Mouse (Mus musculus) urinary bladder, postnatal 10 days (tissue): ENCODE results near the gene Med10.
A peak's percentile ranks its signal among the peaks of the same experiment; 100 is the strongest.

Experiments
- DNase-seq: peaks from one replicate; pipeline ENCODE4 v3.0.0; 2022; ENCODE audit warnings: low spot score

Gene Med10

DNA sequence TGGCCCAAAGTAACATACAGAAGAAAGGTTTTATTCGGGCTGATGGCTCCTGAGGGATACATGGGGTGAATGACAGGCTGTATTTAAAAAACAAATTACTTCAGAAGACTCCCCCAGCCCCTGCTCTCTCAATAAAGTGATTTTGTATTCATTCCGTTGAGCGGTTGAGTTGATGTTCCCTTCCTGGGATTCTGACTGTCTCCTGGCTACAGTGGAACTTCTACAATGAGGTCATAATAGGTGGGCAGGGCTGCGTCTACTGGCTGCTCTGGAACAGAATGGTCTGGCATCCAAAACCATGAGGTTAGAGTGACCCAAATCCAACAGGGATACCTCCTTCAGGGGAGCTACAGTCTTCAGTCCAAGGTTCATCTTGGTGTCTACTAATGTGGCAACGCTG lies at the start of gene Med10:
Gene Med10 (plus strand): TSS at position 301 of the 400 bp plus-strand sequence.
- no peak for DNase-seq

DNA sequence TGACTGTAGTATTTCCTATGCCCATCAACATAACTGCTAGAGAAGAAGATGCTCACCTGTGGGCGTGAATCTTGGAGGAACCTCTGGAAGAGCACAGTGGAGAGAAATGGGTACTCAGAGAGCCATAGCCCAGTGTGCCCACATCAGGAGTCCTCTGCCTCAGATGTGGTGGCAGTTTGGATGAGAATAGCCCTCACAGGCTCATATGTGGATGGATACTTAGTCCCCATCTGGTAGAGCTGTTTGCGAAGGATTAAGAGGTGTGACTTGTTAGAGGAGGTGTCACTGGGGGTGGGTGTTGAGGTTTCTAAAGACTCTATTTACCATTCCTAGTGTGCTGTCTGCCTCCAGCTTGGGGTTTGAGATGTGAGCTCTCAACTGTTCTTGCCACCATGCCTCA lies 49.3 kb upstream of the Med10 start:
- no peak for DNase-seq

DNA sequence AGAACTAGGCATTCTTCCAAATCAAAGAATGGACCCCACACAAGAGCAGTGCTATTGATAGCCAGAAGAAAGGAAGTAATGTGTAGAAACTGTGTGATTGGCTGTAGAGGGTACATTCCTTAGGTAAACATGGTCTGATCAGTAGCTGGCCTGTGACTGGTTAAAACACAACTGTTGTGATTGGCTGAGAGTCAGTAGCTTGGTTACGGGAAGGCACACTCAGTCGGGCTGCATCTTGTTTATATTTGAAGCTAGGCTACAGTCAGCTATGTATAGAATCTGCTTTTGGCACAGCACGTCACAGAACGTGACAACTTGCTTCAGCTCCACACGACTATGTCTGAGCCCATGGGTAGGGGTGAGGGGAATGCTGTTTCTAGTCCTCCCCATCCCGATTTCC lies 43.2 kb upstream of the Med10 start:
- DNase-seq: no peak

DNA sequence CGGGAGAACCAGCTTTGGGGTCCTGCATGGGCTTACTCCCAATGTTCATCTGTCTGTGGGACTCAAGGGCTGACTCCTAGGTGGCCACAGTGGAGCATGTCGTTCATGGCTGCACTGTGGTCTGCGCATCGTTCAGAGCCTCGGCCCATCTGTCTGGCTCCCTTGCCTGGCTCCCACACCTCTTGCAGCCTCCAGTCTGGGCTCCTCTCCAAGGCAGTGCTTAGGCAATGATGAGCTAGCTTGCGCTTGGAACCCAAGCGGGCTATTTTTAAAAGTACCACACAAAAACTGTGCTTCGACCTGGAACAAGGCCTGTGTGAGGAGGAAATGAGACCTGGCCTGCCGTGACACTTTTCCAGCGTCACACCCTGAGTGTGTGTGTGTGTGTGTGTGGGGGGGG lies 40.8 kb upstream of the Med10 start:
- no peak for DNase-seq

DNA sequence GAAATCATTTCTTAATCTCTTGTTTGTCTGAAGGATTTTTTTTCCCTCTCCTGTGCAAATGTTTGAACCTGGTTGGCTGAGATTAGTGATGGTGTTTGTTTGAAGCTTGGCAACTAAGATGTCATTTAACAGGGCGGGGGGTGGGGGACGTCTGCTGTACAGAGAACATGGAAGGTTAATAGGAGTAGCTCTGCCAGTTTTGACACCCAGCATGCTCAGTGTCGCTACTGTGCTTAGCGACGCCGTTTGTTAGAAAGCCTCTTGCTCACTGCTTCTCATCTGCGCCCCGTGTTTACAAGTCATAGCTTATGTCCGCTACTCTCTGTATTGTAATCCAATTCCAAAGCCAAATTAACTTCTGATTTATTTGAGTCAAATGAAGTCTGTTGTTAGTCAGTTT lies 37.5 kb upstream of the Med10 start:
- no peak for DNase-seq

DNA sequence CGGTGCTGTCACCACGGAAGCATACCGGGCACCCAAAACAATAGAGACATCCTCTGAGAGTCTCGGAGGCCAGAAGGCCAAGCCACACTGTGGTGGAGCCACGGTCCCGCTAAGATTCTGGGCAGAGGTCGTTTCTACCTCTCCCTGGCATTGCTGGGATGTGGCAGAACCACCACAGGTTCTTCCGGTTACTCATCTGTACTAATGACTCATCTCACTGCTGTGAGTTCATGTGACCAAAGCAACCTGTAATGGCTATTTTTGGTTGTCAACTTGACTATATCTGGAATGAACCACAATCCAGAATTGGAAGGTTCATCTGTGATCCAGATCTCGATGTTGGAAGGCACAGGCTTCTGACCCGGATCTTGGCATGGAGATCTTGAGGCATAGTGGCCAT lies 34.0 kb upstream of the Med10 start:
- no peak for DNase-seq

DNA sequence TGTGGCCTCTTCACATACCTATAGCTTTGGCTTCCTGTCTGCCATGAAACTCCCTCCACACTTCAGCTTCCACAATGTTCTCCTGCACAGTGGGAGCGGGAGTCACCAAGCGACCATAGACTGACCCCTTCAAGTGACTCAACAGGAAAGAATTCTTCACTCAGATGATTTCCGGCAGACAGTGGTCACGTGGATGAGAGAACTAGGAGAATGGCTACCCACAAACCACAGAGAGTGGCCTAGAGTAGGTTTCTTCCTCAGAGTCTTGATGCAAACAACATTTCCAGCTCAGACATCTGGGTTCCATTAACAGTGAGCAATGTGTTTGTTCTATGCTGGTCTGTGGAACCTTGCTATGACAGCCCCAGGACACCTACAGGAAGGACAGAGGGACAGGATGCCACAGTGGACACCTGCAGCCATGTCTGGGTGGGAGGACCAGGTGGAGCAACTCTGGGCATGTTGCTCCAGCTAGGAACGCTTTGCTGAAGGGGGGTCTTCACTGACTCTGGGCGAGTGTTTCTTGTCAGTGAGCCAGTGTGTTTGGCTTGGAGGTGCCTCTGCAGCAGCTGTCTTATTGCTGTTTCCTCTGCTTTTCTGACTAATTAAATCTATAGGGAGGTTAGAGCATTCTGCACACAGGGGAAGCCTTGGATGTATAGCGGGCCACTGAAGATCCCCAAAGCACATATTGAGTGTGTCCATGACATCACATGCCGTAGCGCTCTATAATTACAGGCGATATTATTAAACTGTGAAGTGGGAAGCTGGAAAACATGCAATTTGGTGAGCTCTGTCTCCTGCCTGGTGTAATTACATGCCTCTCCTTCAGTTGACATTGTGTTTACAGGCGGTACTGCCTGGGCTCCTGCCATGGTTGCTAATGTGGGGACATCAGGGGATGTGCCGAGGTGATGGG lies 31.4 kb upstream of the Med10 start:
- DNase-seq: no peak

DNA sequence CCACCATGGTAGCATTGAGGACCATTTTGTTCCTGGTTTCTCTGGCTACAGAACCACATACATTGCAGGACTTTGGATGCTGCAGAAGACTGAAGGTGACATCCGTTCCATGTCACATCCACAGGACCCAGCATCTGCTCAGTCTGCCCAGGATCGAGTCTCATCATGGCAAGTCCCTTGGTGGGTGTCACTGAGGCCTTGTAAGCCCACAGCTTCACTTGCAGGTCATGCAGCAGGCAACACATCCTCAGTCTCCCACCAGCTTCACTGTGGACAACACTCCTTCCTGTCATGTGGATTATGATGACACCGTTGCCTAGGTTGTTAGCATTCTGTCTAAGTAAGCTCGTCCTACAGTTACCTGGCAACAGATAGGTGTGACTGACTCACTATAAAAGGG lies 29.8 kb upstream of the Med10 start:
- DNase-seq: no peak

DNA sequence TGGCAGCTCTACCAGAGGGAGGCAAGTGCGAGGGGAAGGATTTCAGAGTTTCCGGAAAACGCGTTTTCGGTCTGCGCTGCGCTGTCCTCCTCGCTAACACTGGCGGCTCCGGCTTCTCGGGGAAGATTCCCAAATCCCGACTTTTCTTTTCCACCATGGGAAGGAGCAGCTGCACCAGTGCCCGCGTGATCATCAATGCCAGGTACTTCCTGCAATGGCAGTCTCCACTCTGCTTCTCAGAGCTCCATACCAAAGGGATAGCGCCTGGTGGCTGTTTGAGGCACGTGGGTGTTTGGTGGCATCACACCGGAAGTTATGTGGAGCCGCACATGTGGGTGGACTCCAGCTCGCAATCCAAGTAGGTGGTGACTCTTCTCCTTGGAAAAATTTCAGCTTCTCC lies 24.0 kb upstream of the Med10 start:
- DNase-seq: no peak

DNA sequence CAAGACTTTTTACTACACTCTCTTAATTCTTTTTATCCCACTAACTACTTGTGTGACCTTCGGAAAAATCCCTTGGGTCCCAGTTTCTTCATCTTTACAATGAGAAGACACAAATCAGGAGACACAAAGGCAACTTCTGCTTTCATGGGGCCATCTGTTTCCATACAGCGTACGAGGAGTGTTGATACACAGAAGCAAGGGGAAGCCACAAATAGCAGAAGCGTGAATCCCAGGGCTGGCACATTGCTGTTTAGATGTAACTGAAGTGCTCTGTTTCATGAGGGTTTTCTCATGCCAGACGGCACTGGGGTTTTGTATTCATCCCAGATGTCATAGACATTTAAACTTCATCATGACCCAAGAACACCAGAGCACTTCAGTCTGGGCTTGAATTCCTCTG lies 13.5 kb upstream of the Med10 start:
- DNase-seq: no peak

DNA sequence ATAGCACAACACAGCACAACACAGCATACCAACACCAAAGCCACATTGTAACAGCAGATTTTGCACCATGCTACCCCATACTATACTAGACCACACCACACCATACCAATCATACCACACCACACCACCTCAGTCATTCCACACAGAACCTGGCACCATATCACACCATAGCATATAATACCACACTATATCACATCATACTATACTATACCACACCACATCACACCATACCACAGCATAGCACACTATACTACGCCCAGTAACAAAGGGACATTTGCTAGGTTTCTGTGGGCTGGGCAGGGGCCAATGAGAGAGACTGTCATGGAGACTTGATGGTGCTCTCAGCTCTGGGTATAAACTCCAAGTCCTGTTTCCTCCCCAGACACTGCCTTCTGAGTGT lies 10.4 kb upstream of the Med10 start:
- DNase-seq: no peak

DNA sequence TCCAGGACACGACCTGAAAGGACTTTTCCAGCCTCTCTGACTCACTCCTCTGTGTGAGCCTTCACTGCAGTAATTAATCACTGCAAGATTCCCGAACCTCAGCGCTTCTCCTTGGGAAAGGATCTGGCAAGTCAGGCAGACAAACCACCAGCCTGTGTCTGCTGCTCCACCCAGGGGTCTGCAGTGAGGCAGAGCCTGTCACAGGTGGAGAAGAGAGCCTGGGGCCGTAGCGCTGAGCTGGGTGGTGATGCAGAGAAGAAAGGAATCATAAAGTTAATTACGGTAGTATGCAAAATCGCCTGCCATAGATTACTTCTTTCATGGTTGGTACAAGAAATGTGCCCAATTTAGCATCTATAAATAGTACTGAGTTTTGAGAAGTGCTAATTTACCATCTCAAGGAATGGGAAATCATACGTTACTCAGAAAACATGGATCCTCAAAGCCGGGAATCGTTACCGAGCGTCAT lies 9.6 kb upstream of the Med10 start:
- no peak for DNase-seq

DNA sequence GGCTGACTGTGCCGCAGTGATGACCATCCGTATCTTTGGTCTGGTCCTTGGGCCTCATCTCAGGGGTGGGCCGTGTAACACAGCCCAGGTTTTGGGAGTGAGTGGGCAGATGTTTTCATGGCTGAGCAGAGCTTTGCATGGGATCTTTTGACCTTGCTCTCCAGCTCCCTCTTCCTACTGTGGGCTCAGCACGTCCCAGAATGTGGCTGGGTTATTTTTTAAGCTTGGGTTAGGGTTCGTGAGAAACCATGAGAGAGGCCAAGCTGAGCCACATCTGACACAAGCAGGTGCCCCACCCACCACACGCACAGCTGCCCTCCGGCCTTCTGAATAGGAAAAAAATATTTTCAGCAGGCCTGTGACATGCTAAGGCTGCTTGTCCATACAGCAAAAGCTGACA lies 7.4 kb upstream of the Med10 start:
- no peak for DNase-seq

DNA sequence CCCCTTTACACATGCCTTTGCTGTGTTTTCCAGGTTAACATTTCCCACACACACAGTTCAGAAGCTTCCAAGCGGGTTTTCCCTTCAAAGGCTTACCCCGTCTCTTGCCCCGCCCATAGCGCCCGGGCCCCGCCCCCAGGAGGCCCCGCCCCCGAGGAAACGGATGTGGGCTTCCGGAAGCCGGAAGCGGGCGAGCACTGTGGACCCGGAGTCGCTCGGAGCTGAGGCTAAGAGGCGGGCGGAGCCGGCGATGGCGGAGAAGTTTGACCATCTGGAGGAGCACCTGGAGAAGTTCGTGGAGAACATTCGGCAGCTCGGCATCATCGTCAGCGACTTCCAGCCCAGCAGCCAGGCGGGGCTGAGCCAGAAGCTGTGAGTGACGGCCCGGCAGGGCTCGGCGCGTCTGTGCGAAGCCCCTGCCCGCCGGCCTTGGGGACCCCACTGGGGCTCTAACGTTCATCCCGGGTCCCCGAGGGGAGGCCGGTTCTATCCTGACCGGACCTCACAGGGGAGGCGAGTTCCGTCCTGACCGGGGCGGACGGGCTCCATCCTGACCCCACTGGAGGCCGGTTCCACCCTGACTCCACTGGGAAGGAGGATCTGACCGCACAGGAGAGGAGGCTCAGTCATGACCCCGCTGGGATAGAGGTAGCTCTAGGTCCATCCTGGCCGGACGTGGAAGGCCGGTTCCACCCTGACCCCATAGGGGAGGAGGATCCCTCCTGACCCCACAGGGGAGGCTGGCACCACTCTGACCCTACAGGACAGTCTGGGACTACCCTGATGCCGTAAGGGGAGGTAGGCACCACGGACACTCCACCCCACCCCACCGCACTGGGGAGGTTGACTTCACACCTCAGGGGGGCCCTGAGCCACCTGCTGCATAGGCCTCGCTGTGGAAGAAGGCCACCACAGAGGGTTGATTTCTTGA lies 7.8 kb downstream of the Med10 start:
- peak; percentile 43 for DNase-seq

DNA sequence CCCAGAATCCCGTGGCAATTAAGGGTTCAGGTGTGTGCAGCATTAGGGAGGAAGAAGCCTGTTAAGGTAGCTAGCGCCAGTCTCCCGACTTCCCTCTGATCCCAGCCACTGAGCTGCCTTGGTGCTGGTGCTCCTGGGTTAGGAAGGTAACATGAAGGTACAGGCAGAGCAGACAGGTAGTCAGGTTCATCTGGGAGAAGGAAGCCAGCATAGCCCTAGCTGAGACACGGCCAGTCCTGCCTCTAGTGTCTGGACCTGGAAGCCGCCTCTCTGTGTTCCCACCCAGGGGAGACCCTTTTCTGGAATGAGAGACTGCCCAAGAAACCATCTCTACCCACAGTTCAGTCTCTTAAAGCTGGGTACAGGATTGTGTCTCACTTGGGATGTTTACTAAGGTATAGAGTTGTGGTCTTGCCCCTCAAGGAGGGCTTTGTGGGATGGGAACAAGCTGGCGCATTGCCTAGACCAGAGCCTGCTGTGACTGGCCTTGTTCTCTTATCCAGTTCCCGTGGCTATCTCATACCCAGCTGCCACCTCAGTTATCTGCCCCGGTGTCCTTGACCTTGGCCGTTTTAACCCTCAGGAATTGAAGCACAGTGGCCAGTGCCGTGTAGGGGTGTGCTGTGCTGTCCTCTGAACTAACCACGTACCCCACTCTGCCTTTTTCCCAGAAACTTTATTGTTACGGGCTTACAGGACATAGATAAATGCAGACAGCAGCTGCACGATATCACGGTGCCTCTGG lies 8.9 kb downstream of the Med10 start:
- DNase-seq: no peak

DNA sequence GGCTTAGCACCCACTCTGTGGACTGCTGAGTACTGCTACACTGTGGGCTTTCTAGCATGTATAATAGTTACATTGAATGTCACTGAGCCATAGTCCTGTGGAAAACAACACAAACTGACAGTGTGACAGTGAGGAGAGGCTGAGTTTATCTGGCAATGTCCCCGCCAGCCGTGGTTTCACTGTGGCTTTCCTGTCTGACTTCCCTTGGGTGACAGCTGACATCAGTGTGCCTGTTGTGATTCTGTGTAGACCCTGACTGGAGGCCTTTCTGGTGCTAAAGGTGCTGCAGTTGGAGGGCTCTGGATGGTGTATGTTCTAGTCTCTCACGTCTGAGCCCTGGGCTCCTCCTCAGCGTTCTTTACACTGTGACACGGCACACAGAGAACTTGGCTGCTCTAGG lies 11.7 kb downstream of the Med10 start:
- no peak for DNase-seq

DNA sequence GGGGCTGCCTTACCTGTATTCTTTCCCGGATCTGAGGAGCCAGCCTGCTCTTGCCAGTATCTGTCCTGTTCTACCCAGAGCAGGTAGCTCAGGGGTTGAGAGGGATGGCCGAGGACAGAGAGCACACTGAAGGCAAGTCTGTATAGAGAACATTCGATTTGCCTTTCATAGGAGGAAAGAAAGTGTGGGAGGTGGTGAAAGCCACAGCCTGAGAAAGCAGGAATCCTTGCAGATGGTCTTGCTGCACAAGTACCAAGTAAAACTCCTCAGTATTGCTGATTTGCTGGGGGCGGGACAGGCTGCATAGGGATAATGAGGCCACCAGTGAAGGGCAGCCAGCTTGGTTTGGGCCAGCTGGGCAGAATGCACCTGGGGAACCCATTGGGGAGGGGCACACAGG lies 16.1 kb downstream of the Med10 start:
- no peak for DNase-seq

DNA sequence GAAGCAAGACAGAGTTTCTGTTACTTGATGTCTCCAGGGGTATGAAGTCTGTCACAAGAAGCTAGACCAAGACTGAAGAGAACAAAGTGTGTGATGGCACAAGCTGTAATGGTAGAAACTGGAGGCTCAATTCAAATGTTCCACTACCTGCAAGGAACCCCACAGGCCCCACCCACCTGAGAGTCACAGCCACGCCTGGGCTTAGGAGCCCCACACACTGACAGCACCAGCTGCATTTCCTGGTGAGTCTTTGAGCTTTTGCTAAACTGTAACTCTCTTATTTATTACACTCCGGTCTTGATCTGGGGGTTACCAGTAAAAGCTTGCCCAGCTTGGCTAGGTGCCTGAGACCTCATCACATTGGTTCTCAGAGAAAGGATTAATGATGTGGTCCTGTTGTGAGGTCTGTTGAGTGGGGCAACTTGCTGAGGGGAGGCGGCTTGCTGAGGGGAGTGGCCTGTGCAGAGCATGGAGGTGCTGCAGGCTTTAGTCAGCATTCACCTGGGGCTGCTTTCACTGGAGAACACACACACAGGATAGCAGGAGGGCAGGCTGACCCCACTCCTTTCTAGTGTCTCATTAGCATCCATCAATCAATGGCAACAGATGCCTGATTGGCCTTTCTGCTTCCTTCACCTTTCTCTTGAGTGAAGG lies 19.1 kb downstream of the Med10 start:
- DNase-seq: no peak

DNA sequence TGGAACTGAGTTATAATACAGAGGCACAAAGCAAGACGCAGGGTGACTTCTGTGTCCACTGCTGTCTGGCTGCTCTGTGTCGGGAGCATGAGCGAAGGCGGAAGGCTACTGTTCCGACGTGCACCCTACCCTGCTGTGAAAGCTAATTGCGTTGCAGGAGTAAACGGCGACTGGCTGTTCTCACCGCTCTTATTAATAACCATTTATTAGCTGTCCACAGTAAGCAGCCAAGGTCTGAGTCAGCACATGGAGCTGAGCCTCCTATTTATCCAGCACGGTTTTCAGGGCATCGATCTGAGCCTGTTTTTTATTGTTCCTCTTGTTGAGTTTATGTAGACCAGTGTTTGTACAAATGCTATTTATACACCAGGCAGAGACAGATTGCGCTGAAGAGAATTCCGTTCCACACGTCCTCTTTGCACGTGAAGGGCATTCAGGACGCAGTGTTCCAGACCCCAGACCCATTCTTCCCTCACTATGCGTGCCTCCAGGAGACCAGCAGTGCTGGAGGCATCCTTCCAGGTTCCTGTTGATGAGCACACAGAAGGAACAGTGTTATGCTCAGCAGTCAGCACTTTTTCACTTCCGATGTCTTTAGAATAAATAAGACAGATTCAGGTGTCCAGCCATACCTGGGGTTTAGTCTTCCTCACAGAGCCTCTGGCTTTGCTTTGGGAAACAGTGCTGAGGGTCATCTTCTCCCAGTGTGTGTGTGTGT lies 21.9 kb downstream of the Med10 start:
- no peak for DNase-seq

DNA sequence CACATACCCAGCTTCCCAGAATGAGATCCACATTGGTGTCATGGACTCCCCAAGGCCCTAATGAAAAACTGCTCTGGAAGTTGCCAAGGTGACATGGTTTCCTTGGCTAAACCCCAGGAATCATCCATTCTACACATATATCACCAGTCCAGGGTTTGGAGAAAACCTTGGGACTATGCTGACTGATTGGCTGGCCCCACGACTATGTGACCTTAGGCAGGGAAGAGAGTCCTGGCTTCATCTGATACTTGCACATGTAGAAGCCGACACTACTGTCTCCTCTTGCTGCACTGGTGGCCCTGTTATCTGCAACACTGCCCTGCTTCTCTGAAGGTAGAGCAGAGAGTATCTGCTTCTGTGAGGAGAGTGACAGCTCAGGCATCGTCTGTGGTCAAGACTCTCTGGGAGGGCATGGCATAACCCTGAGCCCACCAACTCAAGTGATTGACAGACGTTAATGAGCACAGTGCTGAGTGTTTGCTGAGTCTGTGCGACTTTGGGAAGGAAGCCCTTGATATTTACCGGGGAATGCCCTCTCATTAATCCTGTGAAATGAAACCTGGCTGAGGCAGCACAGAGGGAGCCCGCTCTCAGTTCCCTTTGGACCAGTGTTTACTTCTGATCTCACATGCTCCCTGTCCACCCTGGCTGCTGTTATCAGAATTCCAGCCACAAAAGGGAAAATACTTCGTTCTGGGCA lies 23.4 kb downstream of the Med10 start:
- DNase-seq: no peak
